ENCODE assay signal across 27 mouse cellular contexts in the genomic region with DNA sequence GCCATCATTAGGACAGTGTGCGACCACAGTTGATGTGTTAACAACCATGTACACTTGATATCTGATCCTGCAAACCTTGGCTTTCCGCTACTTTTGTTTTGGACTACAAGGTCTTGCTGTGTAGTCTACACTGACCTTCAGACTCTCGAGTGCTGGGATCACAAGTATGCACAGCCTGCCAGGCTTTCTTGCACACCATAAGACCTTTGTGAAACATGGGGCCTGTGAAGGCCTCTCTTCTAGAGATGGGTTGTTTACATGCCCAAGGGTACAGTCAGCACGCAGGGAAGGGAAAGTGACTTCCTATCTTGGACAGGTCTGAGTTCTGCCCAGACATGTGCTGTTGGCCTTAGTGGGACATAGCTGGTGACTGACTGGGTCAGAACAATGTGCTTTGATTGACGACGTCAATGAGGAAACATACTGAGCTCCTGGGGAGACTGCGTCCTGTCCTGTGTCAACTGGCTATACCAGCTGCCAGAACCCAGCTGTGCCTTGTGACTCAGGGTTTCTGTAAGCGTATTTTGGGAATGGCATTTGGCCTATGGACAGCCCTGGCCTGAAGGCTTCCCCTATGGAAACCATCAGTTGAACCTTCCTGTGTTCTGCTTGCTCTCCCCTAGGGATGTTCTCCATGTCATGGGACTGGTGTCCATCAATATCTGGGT. TPM values are rescaled to one million over a fixed set of nuclear protein-coding genes. Genes with fewer than 3 reads are reported as not detected.
DNase-seq lines count a peak whose midpoint lies in the region; ATAC-seq and TF ChIP-seq lines count a peak whose summit lies in the region.
"Had no signal": no experiment of that assay in that cellular context is flagged by ENCODE, and none has a peak within 500 bp of the region (broad histone marks: within the 10 kb centered on the region; RNA-seq: fewer than 3 reads in every experiment).

No protein-coding gene starts in this region.

- no peak for TF ChIP-seq EP300 in liver, postnatal 0 days (IDR thresholded peaks at IDR 0.05; ENCODE audit: low read depth)

- peak; percentile 65 for DNase-seq in liver, adult 2 months (ENCODE audit: extremely low read depth, low read depth, low spot score)
- no peak for DNase-seq in liver, postnatal 0 days
- DNase-seq in 3T3-L1 (ENCODE audit: low read depth, low spot score), result peak; percentile 15
- peak; percentile 86 for DNase-seq in gonadal fat pad, adult 2 months (ENCODE audit: low read depth)
- no peak for DNase-seq in gastrocnemius, adult 8-10 months (ENCODE audit: low spot score in 2 of 2)
- DNase-seq in right cerebral cortex, postnatal 4 days, result no peak
- DNase-seq: adrenal gland, postnatal 10 days; cerebellum, adult 11 months; cerebellum, postnatal 10 days; forebrain, postnatal 0 days; gastrocnemius, adult 2 months; heart, adult 18-20 months; heart, postnatal 4 days; kidney, postnatal 4 days; lung, postnatal 14 days; right cerebral cortex, postnatal 25 days; thymus, postnatal 14 days had no signal

- H3K9me3 ChIP-seq in liver, postnatal 0 days (ENCODE audit: low read length), result no peaks in the 10 kb centered on the region
- no peaks in the 10 kb centered on the region for H3K9me3 ChIP-seq in E14TG2a.4 (ENCODE audit: low read length)
- H3K9me3 ChIP-seq: embryonic facial prominence, embryonic 13.5 days; heart, embryonic 13.5 days; hindbrain, embryonic 15.5 days; intestine, embryonic 15.5 days; kidney, embryonic 15.5 days; limb, embryonic 15.5 days; midbrain, embryonic 15.5 days; neural tube, embryonic 15.5 days had no signal

- H3K27ac ChIP-seq in liver, adult 2 months (replicated peaks; ENCODE audit: insufficient read depth, low read depth, low read length), result no peak overlapping the region
- H3K27ac ChIP-seq in liver, postnatal 0 days (ENCODE audit: low read depth), result no peak overlapping the region
- H3K27ac ChIP-seq: embryonic facial prominence, embryonic 13.5 days; gastrocnemius, adult 2 months; heart, embryonic 13.5 days; hindbrain, embryonic 15.5 days; intestine, embryonic 15.5 days; kidney, embryonic 15.5 days; limb, embryonic 15.5 days; midbrain, embryonic 15.5 days; neural tube, embryonic 15.5 days had no signal

- no peaks in the 10 kb centered on the region for H3K36me3 ChIP-seq in liver, adult 2 months (ENCODE audit: control insufficient read depth, insufficient read depth, low read length)
- no peaks in the 10 kb centered on the region for H3K36me3 ChIP-seq in liver, postnatal 0 days (replicated peaks; ENCODE audit: insufficient read depth, low read length)
- peaks cover 7% of the 10 kb centered on the region; the same call in 1 of the 2 replicates for H3K36me3 ChIP-seq in E14TG2a.4 (ENCODE audit: insufficient read depth, low read length)
- H3K36me3 ChIP-seq: embryonic facial prominence, embryonic 13.5 days; heart, embryonic 13.5 days; hindbrain, embryonic 15.5 days; intestine, embryonic 15.5 days; kidney, embryonic 15.5 days; limb, embryonic 15.5 days; midbrain, embryonic 15.5 days; neural tube, embryonic 15.5 days had no signal

- WGBS in liver, adult 2 months, result 56% methylated on average over 8 of the region's 8 CpGs
- WGBS in liver, postnatal 0 days (ENCODE audit: insufficient replicate concordance), result 70% methylated on average over 8 of the region's 8 CpGs

- TF ChIP-seq POLR2A in liver, adult 2 months (IDR thresholded peaks at IDR 0.05; ENCODE audit: extremely low read depth, insufficient read depth, low read length), result no peak

- no peak for TF ChIP-seq CTCF in liver, adult 2 months (IDR thresholded peaks at IDR 0.05; ENCODE audit: low read depth, low read length)
- no peak for TF ChIP-seq CTCF in liver, postnatal 0 days (IDR thresholded peaks at IDR 0.05; ENCODE audit: low read depth)
- TF ChIP-seq CTCF in E14TG2a.4 (conservative IDR thresholded peaks at IDR 0.05; ENCODE audit: low read length), result no peak

- H3K9ac ChIP-seq in liver, adult 2 months (ENCODE audit: low read depth, low read length), result no peak overlapping the region
- no peak overlapping the region for H3K9ac ChIP-seq in liver, postnatal 0 days (replicated peaks)
- H3K9ac ChIP-seq: embryonic facial prominence, embryonic 13.5 days; forebrain, postnatal 0 days; heart, embryonic 13.5 days; hindbrain, embryonic 15.5 days; intestine, embryonic 15.5 days; kidney, embryonic 15.5 days; limb, embryonic 15.5 days; midbrain, embryonic 15.5 days; neural tube, embryonic 15.5 days had no signal

- no peak overlapping the region for H3K4me3 ChIP-seq in liver, adult 2 months (ENCODE audit: insufficient read depth, low read depth, low read length)
- H3K4me3 ChIP-seq in liver, postnatal 0 days (ENCODE audit: low read depth, low read length), result no peak overlapping the region
- H3K4me3 ChIP-seq in E14TG2a.4 (replicated peaks; ENCODE audit: low read length), result peak overlapping the region; percentile 10; the same call in 1 of the 2 replicates
- H3K4me3 ChIP-seq: embryonic facial prominence, embryonic 13.5 days; gastrocnemius, adult 2 months; heart, embryonic 13.5 days; hindbrain, embryonic 15.5 days; intestine, embryonic 15.5 days; kidney, embryonic 15.5 days; limb, embryonic 15.5 days; midbrain, embryonic 15.5 days; neural tube, embryonic 15.5 days had no signal

- ATAC-seq in liver, postnatal 0 days, result no peak
- ATAC-seq: forebrain, postnatal 0 days; intestine, embryonic 15.5 days; midbrain, embryonic 15.5 days had no signal

- H3K79me2 ChIP-seq in liver, adult 2 months (ENCODE audit: control insufficient read depth, insufficient read depth, low read length), result peaks cover 12% of the 10 kb centered on the region; the same call in 1 of the 2 replicates

- H3K4me2 ChIP-seq in liver, postnatal 0 days (ENCODE audit: low read depth, low read length), result no peak overlapping the region
- H3K4me2 ChIP-seq: embryonic facial prominence, embryonic 13.5 days; heart, embryonic 13.5 days; hindbrain, embryonic 15.5 days; intestine, embryonic 15.5 days; kidney, embryonic 15.5 days; limb, embryonic 15.5 days; midbrain, embryonic 15.5 days; neural tube, embryonic 15.5 days had no signal

- H3K4me1 ChIP-seq in liver, adult 2 months (ENCODE audit: control insufficient read depth, insufficient read depth, low read length), result peaks cover 15% of the 10 kb centered on the region
- peaks cover 8% of the 10 kb centered on the region for H3K4me1 ChIP-seq in liver, postnatal 0 days (ENCODE audit: insufficient read depth)
- peaks cover 89% of the 10 kb centered on the region for H3K4me1 ChIP-seq in E14TG2a.4 (replicated peaks; ENCODE audit: low read depth, low read length)

- H3K27me3 ChIP-seq in liver, adult 2 months (ENCODE audit: control insufficient read depth, insufficient read depth, low read length), result no peaks in the 10 kb centered on the region
- H3K27me3 ChIP-seq in liver, postnatal 0 days (ENCODE audit: insufficient read depth, low read length), result no peaks in the 10 kb centered on the region
- no peaks in the 10 kb centered on the region for H3K27me3 ChIP-seq in E14TG2a.4 (ENCODE audit: insufficient read depth, low read length)
- H3K27me3 ChIP-seq: embryonic facial prominence, embryonic 13.5 days; heart, embryonic 13.5 days; hindbrain, embryonic 15.5 days; intestine, embryonic 15.5 days; kidney, embryonic 15.5 days; limb, embryonic 15.5 days; midbrain, embryonic 15.5 days; neural tube, embryonic 15.5 days had no signal

RNA-seq across cellular contexts. Expression of gene Agap1, which starts 59.1 kb away (rescaled TPM):
- total RNA-seq in liver, adult 2 months (2014; rRNA removed), result 3.4 and 4.8 TPM in 2 replicates
- polyA plus RNA-seq in liver, adult 2 months (2012; rRNA removed), result 2.5 and 3.5 TPM in 2 replicates
- 1.0 and 1.3 TPM in 2 replicates for polyA plus RNA-seq in liver, postnatal 0 days (2015; fragmentation: Nextera tagmentation; extraction: Ambion mirVana)
- polyA plus RNA-seq in gonadal fat pad, adult 2 months (2012; rRNA removed), result 15.8 and 24.3 TPM in 2 replicates
- 10 to 100 TPM; 16.7 to 21.6 (median 20.1) TPM for total RNA-seq in gastrocnemius, adult 8-10 months (2022)
- total RNA-seq: MEL had no signal

Comparison
In these comparisons a context has a peak if more than half of its experiments do, and no peak if none do; other contexts are left out.
1. DNase-seq: peak in liver, adult 2 months (single experiment), 3T3-L1 (single experiment) and gonadal fat pad, adult 2 months (single experiment); none in liver, postnatal 0 days (single experiment), gastrocnemius, adult 8-10 months (0 of 2) and right cerebral cortex, postnatal 4 days (single experiment).